Mouse (Mus musculus): Measurements from ENCODE around the gene Ckmt2.

- TF ChIP-seq CTCF (IDR thresholded peaks at IDR 0.05; ENCODE audit: borderline replicate concordance, insufficient read depth, low read length): no peak
- no peak for TF ChIP-seq POLR2A (IDR thresholded peaks at IDR 0.05; ENCODE audit: low read depth, low read length)
These were observed 50.6 kb downstream of the Ckmt2 start for GRCm38 (mm10) chr13:91826066-91826465.

Measured in embryonic fibroblast, embryonic 13.5 days (primary cell).